Mouse (Mus musculus): ENCODE data around the gene Dapk3.

DNA sequence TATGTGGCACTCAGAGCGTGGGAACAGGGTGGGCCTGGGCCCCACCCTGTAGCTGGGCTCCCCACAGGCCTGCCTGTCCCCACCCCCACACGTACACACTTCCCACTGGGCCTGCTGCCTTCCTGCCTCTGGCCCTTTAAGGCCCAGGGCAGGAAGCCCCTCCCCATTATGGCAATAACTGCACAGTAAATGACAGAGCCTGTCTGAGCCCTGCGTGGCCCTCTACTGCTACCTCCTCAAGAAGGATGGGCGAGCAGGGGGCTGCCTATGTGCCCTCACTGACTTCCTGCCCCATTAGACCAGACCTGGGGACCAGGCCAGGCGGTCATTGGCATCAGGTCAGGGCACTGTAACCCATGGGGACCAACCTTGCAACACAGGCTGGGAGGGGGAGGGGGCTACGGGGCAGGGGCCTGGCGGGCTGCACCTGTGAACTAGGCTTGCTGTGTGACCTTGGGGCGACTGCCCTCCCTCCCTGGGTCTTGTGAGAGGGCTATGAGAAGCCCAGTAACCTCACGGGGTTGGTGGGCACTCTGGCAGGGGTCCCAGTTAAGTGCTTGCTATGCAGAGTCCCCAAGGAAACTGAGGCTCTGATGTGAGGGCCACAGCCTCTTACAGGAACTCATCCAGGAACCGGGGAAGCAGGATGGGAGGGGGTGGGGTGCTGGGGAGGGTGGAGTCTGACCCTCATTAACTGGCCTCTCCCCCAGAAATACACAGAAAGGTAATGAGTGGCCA is 41.9 kb upstream of the Dapk3 start:
- TF ChIP-seq CTCF (IDR thresholded peaks at IDR 0.05; ENCODE audit: borderline replicate concordance, control insufficient read depth, extremely low read depth, insufficient read depth, low read length, poor library complexity) (no peak), POLR2A (IDR thresholded peaks at IDR 0.05; ENCODE audit: control insufficient read depth, extremely low read depth, insufficient read depth, low read length, poor library complexity) (no peak)

All from thymus, adult 2 months (tissue).